Mouse (Mus musculus) layer of hippocampus, postnatal 25 days (tissue): Measurements from ENCODE around the gene Chst10. TPM values are rescaled to one million over a fixed set of nuclear protein-coding genes. Genes with fewer than 3 reads are reported as not detected.

Experiments
- DNase-seq, 2 experiments: peaks; one replicate each; pipeline ENCODE4 v3.0.0; 2022; ENCODE audit warnings: mixed read lengths in 2 of 2, low spot score in 1 of 2; ENCODE audit errors: extremely low spot score in 1 of 2
- total RNA-seq, 2 experiments: library from RNA; stranded (reverse); gene quantifications; 2 replicates each; pipeline ENCODE4 v1.2.3; 2021

Chst10 gene
- total RNA-seq, 2 experiments from 2014 or later, result 53.7 to 55.4 TPM

DNA sequence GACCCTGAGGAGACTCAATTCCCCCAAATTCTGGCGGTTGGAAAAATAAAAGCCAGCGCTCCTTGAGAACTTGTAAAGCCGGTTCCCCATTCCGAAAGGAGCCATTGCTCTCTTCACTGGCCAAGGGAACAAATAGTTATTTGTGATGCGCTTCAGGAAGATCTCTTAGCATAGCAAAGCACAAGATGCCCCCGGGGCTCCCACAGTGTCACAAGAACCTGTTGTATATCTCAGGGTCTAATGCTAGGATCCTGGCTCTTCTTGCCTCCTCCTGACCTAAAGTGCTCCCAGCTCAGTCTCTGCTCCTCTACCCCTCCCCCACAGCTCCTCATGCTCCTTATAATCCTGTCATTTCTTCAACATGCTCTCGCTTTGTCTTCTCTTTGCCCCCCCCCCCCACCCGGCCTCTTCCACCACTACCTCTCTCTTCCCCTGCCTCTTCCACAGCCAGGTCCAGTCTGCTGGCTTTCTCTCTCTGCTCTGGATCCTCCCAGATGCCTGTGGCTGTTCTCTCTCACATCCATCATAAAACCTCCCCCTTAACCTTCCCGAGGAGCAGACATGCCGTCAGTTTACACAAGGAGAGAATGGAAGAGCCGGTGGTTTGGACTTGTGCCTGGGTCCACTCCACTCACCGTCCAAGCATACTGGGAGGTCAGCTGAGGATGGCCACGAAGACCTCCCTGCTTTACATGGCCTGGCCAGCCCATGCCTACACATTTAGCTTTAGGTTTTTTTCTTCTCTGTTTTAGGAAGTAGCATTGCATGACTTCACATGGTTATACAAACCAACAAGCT, 28.4 kb downstream of the Chst10 start:
- no peak for DNase-seq

- no peak for DNase-seq
Observed at GRCm38 (mm10) chr1:38866242-38866641, 31.7 kb downstream of the Chst10 start.

- no peak for DNase-seq
Observed at GRCm38 (mm10) chr1:38864341-38864740, 33.6 kb downstream of the Chst10 start.

DNA sequence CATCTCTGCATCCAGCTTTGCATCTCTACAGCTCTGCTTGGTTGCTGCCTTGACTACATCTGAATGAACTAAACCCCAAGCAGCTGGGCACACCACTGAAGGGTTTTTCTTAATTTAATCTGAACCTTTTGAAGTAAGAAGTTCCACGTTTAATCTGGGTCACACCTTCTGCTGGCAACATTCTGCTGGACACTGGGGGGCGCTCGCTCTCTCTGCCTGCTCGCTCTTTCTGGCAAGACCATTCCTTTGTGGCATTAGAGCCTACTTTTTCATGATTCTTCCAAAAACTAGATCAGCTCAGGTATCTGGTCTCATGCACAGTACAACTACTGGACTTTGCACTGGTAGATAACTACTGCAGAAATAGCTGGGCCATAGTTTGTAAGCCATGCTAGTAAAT, 35.7 kb downstream of the Chst10 start:
- peak in 1 of 2 experiments; percentile 73 for DNase-seq

DNA sequence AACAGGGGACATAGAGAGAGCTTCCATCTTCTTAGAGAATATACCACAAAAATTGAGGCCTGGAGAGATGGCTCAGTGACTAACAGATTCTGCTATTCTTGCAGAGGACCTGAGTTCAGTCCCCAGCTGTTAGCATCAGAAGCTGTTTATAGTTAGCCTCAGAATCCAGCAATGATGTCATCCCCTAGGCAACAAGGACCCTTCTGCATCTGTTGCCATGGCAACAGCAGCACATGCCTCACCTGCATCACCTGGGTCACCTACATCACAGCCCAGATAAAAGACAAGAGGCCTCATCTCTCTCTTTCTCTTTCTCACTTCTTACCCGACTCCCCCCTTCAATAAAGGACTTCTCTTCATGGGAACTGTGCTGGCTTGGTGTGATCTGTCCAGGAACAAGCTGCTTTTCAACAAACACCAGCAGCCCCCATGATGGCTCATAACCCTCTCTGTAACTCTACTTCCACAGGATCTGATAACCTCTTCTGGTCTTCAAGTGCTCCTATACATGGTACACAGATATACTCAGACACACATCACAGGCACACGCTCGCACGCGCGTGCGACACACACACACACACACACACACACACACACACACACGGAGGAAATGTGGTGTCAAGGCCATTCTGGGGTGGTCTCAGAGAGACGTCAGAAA, 37.0 kb downstream of the Chst10 start:
- DNase-seq, result no peak

DNA sequence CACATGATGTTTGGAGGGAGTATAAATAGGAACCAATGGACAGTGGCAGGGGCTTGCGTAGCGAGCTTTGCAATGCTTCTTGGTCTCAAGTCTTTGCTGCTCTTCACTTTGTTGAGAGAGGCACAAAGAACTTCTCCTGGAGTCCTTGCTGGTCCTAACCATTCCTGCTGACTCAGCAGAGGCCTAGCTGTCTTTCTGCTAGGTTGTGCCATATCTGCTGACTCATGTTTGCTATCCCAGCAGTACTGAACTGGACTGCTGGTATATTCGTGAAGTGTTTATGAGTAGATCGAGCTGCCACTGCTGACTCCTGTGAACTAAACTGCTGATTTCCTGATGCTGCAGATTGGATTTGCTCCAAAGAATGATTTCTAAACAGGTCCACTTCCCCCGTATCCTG, 37.8 kb downstream of the Chst10 start:
- no peak for DNase-seq

DNA sequence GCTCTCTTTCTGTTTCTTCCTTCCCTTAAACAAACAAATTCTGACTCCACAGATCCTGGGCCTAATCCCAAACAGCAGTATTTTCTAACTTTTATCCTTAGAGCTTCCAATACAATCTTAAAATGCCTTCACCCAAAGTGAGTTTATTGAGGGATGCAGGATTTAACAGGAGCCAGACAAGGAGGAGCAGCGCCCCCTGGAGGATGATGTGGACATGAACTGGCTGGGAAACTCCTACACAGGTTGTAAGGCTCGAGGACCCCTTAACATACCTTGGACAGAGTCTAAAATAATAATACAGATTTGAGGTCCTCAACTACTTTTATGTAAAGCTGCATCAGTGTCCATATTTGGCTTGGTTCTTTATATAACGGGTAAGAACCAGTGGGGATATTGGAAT, 41.8 kb downstream of the Chst10 start:
- peak; percentile 66 to 92 for DNase-seq

GRCm38 (mm10) chr1:38852250-38852649, 45.7 kb downstream of the Chst10 start:
- DNase-seq, result no peak

- no peak for DNase-seq
Observed at GRCm38 (mm10) chr1:38850650-38851049, 47.3 kb downstream of the Chst10 start.

- no peak for DNase-seq
Observed at GRCm38 (mm10) chr1:38848451-38849289, 49.3 kb downstream of the Chst10 start.

DNA sequence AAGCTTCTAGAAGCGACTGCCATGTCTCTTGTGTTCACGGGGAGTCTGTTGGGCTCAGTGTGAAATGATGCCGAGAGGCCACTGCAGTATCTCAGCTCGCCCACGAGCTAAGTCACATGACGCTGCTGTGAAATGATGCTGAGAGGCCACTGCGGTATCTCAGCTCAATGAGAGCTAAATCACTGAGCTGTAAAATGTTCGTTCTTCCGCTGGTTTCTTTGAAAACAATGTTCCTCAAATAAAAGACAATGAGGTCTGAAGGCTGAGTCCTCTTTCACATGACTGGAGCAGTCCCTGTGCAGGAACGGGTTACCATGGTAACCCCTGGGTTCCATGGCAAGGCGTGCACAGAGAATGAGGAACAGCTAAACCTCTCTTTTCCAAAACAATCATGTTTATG, 50.0 kb downstream of the Chst10 start:
- peak in 1 of 2 experiments; percentile 37 for DNase-seq

GRCm38 (mm10) chr1:38843275-38843674, 54.7 kb downstream of the Chst10 start:
- no peak for DNase-seq

GRCm38 (mm10) chr1:38842861-38843260, 55.1 kb downstream of the Chst10 start:
- no peak for DNase-seq

- no peak for DNase-seq
Observed at GRCm38 (mm10) chr1:38839944-38840343, 58.0 kb downstream of the Chst10 start.

GRCm38 (mm10) chr1:38836477-38836872, 61.5 kb downstream of the Chst10 start, which contains the start of gene Lonrf2:
TSS of gene Lonrf2 (minus strand) at chr1:38836711.
- DNase-seq, result peak; percentile 64

GRCm38 (mm10) chr1:38835568-38836476, 62.1 kb downstream of the Chst10 start:
- DNase-seq, result peak; percentile 43 to 59

DNA sequence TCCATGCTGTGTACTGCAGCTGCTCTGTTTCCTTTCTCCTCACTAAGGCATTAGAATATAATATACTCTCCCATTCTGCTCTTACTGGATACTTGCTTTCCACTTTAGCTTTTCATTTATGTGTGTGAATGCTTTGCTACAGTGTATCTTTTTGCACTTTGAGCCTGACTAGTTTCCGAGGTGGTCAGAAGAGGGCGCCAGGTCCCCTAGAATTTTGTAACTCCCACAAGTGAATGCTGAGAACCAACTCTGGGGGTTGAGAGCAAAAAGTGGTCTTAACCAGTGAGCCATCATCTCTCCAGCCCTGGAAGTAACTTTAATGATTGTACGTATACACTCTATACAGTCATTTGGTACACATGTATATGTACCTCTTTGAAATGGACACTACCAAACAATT, 63.1 kb downstream of the Chst10 start:
- peak in 1 of 2 experiments; percentile 52 for DNase-seq

DNA sequence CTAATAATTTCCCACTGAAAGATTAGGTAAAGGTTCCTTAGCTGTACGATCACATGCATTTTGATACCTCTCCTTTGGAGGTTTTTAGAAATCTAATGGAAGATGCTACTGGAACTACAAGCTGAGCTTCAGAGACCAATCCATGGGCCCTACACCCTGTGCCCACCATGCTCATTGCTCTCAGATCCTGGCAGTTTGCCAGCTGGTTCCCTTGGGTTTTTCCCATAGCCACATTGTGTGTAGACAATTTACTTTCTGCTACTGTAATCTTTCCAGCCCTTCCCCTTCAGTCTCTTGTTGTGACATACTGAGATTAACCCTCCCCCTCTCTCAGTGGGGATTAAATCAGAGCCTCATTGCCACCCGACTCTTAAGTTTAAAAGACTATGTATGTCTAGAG, 73.0 kb downstream of the Chst10 start:
- no peak for DNase-seq

DNA sequence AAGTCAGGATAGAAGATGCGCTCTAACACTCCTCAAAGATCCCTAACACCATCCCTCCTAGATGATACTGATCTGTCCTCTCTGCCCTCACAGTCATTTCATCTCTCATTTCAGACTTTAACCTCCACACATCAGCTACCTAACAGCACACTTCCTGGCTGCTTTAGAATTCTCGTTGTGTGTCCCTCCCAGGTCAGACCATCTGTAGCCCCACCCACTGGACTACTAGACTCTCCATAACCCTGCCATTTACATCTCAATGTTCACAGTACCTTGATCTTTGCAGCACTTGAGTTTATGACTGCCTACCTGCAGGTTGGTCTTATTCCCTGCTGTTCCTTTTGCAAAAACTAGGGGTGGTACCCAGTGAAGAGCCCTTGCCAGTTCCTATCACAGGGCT, 74.1 kb downstream of the Chst10 start:
- DNase-seq, result no peak

GRCm38 (mm10) chr1:38819691-38820090, 78.3 kb downstream of the Chst10 start:
- no peak for DNase-seq
